Mouse (Mus musculus): ENCODE measurements around the gene Inka2.
"Not testable (repeated sequence)": the region's sequence is repeated elsewhere in the genome, so short reads cannot be mapped to it uniquely, and the experiment has no call there.

The Inka2 gene

DNA sequence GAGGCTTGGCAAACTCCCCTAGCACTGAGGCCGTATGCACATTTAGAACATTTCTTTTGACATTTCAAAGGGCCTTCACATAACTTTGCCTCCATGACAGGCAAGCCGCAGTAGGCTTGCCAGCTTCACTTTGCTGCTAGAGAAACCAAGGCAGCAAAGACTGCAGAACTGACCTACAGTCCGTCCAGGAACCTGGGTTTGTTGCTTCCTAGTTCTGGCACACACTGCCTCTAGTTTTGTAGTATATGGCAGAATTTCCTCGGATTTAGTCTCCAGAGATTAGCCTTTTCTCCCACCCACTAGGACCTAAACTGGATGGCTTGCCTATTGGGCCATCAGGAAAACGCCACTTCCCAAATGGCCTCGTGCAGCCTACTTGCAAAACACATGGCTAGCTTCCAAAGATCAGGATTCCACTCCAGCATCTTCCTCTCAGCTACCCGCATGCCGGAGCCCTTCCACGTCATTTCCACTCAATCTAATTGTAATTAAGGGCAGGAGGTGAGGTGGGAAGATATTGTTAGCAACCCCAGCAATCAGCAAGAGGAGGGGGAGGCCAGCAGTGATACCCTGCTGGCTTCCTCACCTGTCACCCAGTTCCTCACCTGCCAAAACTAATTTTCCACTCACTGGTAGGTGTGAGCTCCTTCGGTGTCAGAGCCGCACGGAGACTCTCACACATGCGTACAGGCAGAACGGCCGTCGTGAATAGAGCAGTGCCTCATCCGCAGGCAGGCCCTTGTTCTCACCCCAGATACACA is 7.8 kb upstream of the Inka2 start:
- no peak for DNase-seq (ENCODE audit: extremely low read depth, low read depth)

DNA sequence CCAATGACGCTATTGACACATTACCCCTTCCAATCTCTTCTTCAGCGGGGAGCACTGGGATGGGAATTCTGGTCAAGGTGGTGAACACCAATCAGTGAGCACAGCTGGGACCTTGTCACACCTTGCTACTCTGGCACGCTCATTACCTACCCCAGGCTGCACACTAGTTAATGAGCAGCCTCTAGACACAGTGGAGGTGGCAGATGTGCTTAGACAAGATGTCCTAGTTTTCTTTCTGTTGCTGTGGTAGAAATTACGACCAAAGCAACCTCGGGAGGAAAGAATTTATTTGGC is 7.3 kb upstream of the Inka2 start:
- no peak for DNase-seq (ENCODE audit: extremely low read depth, low read depth)

DNA sequence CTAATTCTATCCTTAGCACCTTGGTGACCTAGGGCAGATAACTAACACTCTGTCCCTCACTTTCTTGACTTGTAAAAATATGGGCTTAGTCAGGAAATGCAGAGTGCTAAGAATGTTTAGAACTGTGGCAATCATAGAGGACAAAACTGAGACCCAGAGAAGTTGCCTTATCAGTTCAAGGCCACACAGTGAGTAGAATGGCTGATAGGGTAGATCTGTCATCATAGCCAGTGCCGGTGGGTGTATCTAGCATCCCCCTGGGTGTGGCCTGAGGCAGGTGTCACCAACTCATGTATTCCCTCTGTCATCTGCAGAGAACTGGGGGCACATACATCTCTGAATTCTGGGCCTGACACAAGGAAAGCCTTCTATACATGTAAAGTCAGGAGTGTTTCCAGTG is 6.1 kb upstream of the Inka2 start:
- peak; percentile 70 for DNase-seq (ENCODE audit: extremely low read depth, low read depth)

- DNase-seq (ENCODE audit: extremely low read depth, low read depth): peak; percentile 84
Measured at GRCm38 (mm10) chr3:105699241-105699933, 5.0 kb upstream of the Inka2 start.

GRCm38 (mm10) chr3:105700786-105701185 is 3.6 kb upstream of the Inka2 start:
- not testable (repeated sequence) for DNase-seq (ENCODE audit: extremely low read depth, low read depth)

DNA sequence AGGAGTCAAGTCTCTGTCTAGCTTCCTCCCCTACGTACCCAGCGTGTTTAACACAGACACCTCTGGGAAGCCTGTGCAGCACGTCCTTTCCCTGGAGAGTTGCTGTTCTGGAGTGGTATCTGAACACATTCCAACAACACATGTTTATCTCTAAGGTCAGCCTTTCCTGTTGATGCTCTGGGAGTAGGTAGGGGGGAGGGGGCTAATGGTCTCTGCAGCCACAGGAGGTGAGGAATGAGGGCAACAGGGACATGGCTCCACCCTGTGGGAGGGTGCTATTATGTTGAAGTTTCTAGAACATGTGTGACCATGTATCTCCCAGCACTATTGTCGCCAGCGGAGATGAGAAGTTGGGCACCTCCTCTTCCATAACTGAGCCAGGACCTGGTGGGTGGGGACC is 3.0 kb upstream of the Inka2 start:
- peak; percentile 84 for DNase-seq (ENCODE audit: extremely low read depth, low read depth)

DNA sequence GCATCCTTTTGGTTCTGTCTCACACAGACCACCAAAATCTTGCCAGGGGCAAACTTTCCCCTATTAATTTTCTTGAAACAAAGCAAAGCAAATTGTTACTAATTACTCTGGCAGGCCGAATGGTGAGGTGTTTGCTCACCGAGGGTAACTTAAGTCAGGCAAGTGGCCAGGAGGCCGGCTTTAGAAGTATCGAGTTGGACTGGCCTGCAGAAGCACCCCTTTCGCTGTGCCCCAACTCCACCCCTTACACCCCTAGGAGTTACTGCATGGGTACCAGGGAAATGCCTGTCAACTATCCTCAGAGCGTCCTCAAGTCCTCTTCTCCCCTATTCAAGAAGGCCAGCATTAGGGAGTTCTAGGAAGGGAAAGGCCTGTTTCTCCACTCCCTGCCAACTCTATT is 828 bp upstream of the Inka2 start:
- DNase-seq (ENCODE audit: extremely low read depth, low read depth): no peak

GRCm38 (mm10) chr3:105705061-105705549 is 706 bp downstream of the Inka2 start:
- no peak for DNase-seq (ENCODE audit: extremely low read depth, low read depth)

DNA sequence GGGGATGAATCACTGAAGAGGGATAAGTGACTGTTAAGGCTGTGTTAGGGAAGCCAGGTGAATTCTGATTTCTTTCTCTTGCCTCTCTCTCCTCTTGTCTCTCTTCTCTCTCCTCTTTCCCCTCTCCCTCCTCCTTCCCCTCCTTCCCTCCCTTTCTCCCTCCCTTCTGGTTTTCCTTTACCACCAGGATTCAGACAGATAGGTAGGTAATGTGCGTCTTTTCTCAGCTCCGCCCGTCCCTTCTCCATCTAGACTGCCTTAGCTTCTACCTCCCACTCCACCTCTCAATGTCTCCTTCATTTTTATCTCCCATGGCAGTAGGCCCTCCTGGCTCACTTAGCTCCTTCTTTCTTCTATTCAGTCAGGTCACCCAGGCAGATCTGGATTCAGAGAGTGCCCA is 1.2 kb downstream of the Inka2 start:
- no peak for DNase-seq (ENCODE audit: extremely low read depth, low read depth)

DNA sequence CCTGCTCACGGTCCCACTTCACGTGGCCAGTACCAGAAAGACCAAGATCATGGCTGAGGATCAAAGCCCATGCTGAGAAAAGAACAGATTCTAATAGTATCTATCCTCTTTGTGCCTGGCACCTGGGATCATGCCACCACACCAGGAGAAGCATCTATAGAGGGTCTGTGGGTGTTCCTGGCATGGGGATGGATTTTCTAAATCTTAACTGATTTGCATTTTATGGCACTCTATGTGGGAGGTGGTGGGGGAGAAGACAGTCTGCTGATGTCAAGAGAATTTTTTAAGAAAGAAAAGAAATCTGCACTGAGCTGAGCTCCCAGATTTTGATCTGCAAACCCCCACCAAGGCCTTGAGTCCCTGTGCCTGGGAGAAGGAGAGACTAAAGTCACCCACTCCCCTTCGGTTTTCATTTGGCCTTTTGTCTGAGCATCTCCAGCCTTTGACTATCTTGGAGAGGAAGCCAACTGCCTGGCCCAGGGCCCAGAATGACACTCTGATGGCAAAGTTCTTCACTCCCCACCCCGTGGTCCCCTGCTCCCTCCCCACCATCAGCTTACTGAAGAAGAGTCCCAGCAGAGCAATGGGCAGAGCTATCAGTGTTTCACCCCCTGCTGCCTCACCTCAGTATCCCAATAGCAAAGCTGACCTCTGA is 2.1 kb downstream of the Inka2 start:
- DNase-seq (ENCODE audit: extremely low read depth, low read depth): no peak

- DNase-seq (ENCODE audit: extremely low read depth, low read depth): no peak
Measured at GRCm38 (mm10) chr3:105707590-105707989, 3.2 kb downstream of the Inka2 start.

DNA sequence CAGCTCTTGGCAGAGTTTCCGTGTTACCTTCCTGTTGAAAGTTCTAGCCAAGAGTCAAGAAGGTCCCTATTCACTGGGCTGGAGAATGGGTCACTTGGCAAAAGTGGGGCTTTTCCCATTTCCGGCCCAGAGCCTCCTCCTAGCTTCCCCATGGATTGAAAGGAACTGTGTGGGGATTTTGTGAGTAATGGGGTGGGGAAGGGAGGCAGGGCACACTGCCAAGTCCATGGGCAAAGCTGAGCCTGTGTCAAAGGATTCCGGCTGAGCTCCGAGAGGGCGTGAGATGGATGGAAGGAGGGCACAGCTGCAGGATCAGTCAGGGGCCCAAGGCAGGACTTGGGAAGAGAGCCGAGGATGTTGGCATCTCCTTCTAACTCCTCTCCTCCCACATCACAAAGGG is 5.8 kb downstream of the Inka2 start:
- DNase-seq (ENCODE audit: extremely low read depth, low read depth): no peak

- no peak for DNase-seq (ENCODE audit: extremely low read depth, low read depth)
Measured at GRCm38 (mm10) chr3:105711741-105712140, 7.3 kb downstream of the Inka2 start.

- no peak for DNase-seq (ENCODE audit: extremely low read depth, low read depth)
Measured at GRCm38 (mm10) chr3:105712827-105713226, 8.4 kb downstream of the Inka2 start.

DNA sequence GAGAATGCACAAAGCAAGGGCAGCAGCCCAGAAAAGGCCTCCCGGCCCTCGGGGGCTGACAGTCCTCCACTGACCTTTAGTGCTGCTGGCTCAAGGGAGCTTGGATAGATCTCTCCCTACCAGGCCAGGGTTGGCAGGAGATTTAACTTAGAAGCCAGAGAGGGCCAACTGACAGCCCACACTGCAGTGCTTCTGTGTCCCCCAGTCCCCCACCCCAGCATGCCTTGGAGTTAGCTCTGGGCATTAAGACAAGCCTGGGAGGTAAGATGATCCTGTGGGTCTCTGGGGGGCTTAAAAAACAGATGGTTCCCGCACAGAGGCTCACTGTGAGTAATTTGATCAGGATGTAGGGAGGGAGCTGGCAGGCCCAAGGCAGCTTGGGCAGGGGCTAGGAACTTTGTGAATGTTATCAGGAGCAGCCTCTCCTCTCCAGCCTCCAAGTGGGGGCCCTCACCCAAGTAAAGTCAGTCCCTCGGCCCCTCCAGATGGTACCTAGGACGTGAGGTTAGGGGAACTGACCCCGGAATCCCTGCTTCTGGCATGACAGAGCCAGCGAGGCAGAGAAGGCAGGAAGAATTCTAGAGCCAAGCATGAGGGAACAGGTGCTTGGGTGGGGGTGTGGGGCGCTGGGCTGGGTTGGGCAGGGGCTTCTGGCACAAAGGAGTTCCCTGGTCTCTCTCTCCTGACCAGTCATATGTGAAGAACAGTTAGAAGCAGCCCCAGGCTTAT is 9.9 kb downstream of the Inka2 start:
- DNase-seq (ENCODE audit: extremely low read depth, low read depth): no peak

DNA sequence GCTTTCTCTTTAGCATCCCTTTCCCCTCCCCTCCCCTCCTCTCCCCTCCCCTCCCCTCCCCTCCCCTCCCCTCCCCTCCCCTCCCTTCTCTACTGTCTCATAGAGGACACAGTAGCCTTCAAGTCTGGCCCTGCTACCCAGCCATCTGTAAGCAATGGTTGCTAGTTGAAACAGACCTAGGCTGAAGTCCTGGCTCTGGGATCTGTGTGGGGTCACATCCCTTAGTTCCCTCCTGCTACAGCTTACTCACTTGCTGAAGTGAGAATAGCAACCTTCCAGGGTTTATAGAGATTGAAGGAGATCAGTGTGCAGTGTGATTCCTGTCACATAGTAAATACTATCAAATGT is 10.4 kb downstream of the Inka2 start:
- DNase-seq (ENCODE audit: extremely low read depth, low read depth): no peak

GRCm38 (mm10) chr3:105716353-105717000 is 12.1 kb downstream of the Inka2 start:
- no peak for DNase-seq (ENCODE audit: extremely low read depth, low read depth)

DNA sequence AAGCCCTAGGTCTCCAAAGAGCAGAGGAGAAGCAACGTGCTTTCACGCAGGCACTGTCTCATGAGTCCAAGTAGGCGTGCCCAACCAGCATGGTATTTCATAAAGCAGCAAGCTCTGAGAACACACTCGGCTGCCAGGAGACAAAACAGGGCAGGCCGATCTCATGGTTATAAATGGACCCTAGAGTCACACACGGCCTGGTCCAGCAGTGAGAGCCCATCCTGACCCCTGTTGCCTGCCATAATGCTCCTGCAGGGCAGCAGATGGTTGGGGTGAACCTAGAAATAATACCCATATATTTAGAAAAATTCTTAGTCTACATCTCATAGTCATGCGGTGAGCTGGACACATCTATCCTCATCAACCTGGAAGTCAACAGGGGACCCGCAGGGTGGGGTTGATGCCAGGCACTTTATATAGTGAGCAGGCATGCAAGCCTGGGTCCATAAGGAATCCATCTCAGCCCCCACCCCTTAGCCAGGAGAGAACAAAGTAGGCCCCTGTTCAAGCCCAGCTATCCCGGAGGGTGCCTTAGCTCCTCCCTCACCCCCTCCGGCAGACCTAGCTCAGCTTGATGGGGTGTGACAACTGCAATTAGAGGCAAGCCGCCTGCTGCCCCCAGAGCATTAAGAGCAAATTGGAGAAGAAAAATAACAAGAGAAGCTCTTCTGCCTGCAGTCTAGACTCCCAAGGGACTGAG is 13.6 kb downstream of the Inka2 start:
- DNase-seq (ENCODE audit: extremely low read depth, low read depth): no peak

GRCm38 (mm10) chr3:105718746-105719145 is 14.3 kb downstream of the Inka2 start:
- no peak for DNase-seq (ENCODE audit: extremely low read depth, low read depth)

- DNase-seq (ENCODE audit: extremely low read depth, low read depth): no peak
Measured at GRCm38 (mm10) chr3:105719979-105720378, 15.6 kb downstream of the Inka2 start.

DNA sequence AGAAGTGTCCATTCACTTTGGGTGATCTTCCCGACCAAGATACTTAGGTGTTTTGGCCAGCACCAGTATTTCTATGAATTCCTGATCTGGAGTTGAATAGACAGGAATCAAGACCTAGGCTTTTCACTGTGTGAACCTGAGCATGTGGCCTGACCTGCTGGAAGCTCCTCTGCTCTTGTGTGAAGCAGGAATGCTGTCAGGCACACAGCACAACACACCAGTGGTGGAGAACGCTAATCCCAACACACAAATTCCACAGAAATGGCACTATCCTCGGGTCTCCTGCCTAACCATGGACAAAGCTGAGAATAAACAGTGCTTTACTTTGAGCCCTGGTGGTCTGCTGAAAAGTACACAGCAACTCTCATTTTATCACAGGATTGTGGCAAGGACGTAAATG is 16.1 kb downstream of the Inka2 start:
- no peak for DNase-seq (ENCODE audit: extremely low read depth, low read depth)

Data from MEL-GATA-1-ER (cell line).